Mouse (Mus musculus) bone marrow, adult 2 months (tissue): ENCODE measurements around the gene AC131692.1.

Experiments used
- CTCF ChIP-seq: fragments of 200-500 bp; IDR thresholded peaks from 2 replicates; pipeline ENCODE4 v1.5.1; 2011; ENCODE audit warnings: low read length, control low read depth; ENCODE audit not compliant: control insufficient read depth, insufficient read depth
- POLR2A ChIP-seq: fragments of 200-500 bp; IDR thresholded peaks from 2 replicates; pipeline ENCODE4 v1.6.1; 2011; ENCODE audit warnings: low read depth, mild to moderate bottlenecking, control low read depth, low read length, borderline replicate concordance; ENCODE audit not compliant: control insufficient read depth

DNA sequence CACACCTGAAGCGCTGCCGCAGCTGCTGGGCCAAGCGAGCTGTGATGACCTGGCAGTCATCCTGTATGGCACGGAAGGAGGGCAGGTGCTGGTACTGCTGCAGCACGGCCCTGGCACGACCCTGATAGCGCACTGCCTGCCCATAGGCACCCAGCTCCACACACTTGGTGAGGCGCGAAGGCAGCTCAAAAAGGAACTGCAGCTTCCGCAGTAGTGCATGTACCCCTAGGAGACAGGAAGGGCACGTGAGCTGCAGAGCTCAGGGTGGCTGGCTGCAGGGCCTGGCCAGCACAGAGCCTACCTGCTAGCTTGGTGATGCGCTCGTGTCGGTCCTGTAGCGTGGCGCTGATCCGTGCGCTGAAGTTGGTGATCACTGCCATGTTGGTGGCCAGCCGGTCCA, 23.0 kb upstream of the AC131692.1 start:
- TF ChIP-seq POLR2A = peak; percentile 23; the same call in 1 of the 2 replicates
- no peak for TF ChIP-seq CTCF
